Mouse (Mus musculus) liver, postnatal 0 days (tissue): Measurements from ENCODE around the gene Gm3409.
"Not testable (repeated sequence)": the region's sequence is repeated elsewhere in the genome, so short reads cannot be mapped to it uniquely, and the experiment has no call there.

Source experiments
- CTCF ChIP-seq: sonication (generic); IDR thresholded peaks from 2 replicates; pipeline ENCODE4 v1.5.1; 2016; ENCODE audit warnings: antibody characterized with exemption, low read depth
- EP300 ChIP-seq: IDR thresholded peaks from 2 replicates; pipeline ENCODE4 v1.6.1; 2016; ENCODE audit warnings: antibody characterized with exemption, low read depth, mild to moderate bottlenecking

DNA sequence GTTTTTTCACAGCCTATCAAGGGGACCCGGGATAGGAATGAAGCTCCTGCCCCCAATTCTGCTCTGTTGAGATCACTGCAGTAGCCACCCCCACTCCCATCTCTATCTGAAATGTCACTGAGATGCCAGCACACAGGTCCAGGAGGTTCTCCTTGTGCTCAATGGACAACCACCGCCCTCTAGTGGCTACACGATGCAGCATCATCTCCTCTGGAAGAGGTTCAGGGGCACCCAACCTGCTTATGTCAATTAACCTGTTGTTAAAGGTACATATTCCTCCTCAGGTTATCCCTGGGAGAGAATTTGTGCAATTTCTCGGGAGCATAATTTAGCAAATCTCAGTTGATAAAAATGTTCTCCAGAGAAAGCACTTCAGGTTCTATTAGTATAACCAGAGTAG is 48.5 kb upstream of the Gm3409 start:
- not testable (repeated sequence) for TF ChIP-seq EP300
- TF ChIP-seq CTCF: peak; percentile 36; the same call in 1 of the 2 replicates
